Mouse (Mus musculus): ENCODE data around the gene Mei4. TPM values are rescaled to one million over a fixed set of nuclear protein-coding genes. Genes with fewer than 3 reads are reported as not detected.

Mei4 gene
- total RNA-seq (2021): not detected

DNA sequence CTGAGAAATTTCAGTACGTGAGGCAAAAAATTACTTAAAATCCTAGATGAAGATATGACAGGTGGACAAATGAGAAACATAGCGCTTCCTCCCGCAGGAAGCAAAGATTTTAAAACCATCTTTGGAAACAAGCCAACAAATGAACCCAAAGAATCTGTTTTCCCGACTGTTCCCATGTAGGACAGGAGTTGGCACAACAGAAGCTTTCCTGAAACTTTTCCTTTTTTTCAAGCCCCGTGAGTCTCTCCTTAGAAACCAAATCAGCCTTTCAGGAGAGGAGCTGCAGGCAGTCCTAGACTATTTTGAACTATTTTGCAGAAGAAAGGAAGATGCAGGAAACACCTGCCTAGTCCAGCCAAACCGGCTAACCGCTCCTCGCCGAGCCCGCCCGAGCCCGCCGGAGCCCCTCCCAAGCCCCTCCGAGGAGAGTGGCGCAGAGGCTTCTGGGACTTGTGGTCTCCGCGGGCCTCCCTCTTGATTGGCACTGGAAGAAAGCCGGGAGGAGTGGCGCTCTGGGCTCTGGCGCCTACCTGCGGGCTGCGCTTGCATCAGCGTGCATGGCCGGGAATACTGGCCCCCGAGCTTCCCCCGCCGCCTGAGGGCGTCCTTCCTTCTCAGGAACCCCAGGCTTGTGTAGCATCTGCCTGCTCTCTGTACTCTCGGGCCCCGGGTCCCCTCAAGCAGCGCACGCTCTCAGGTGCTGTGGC is at the start of gene Mei4:
Mei4 (plus strand) TSS at position 490 of the 707 bp plus-strand sequence.
- DNase-seq: peak; percentile 61

DNA sequence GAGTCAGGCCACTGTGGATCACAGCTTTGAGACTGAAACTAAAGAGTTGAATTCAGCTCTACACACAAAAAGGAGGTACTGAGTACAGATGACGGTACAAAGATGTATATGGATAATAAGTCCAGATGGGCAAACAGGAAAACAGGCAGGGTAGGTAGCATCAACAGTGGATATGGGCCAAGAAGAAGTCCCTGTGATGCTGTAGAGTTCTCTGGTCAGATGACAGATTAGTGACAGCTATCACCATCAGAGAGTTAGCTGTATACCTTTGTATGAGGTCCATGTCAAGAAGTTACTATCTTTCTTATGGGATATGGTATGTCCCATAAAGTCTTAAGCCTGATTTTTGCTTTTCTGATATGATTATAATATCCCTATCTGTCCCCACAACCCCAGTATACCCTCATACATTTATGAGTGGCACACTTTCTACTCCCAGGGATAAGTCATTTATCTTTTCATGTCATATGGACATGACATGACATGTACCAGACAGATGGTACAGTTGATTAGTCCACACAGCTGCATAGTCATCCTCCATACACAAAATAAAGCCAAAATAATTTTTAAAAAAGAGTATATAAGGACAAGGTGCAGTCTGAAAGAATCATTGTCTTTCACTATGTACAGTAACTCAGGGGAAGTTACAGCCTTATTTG is 43.6 kb upstream of the Mei4 start:
- no peak for DNase-seq

DNA sequence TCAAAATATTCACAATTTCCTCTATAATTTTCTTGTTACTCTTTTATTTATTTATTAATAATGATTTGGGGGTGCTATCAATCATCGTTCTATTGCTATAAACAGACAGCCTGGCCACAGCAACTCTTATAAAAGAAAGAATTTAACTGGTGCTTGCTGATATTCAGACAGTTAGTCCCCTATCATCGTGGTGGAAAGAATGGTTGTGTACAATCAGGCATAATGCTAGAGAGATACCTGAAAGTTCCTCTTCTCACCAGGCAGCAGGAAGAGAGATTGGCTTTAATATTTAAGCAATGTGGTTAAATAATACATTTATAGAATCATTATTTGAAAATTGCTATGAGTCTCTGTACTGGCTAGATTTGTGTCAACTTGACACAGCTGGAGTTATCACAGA is 35.9 kb upstream of the Mei4 start:
- no peak for DNase-seq

DNA sequence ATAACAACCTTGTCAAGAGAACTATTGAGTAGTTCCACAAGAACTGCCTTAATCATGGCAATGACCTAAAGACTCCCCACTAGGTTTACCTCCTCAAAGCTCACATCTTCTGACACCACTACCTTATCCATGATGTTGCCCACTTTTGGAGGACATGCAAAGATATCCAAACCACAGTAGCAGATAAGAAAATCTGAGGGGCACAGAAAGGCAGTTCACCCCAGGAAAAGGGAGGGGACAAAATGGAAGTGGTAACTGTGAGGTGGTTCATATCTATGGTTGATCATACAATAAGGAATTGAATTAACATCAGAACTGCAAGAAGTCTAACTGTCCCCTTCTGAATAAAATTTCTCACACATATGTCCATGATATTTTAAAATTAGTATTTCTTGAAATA is 29.4 kb upstream of the Mei4 start:
- DNase-seq: no peak

DNA sequence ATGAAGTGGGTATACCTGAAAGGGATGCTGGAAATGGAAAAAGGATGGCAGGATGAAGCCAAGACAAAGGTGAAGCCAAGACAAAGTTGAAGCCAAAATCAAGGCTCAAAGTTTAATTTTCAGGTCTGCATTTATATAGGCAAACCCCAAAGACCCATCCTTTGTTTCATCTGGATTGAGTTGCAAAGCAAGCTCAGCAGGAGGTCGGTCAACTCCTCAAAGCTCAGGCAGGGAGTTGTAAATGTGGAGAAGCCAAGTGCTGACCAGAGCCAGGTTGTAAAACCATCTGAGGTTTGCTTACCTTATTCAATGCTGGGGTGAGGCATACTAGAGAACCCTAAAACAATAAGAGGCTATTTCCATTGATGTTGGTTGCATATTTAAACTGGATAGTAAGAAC is 4.6 kb upstream of the Mei4 start:
- DNase-seq: no peak

DNA sequence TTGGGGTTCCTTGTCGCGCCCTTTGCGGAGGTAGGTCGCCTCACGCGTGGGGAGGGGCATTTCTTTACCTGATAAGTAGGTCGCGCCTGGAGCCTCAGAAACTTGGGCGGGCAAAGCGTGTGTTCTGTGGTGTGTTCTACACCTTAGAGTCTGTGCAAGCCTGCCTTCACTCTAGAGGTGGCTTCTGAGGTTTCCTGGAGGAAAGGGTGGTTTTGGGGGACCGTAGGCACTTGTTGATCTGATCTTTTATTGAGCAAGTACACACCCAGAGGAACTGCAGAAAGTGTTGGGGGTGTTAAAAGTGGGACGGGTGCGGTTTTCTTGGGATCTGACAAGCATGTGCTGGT is 391 bp downstream of the Mei4 start:
- no peak for DNase-seq

DNA sequence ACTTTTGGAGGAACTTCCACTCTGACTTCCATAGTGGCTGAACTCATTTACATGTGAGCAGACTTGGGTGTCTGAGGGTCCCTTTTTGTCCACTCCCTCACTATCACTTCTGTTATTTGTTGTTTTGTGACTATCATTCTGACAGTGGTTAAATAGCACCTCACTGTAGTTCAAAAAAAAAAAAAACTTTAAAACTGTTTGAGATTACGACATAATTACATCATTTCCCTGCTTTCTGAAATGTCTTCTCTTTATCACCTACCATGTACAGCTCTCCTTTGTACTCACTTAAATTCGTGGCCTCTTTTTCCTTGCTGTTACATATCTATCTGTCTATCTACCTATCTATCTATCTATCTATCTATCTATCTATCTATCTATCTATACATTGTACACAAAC is 2.6 kb downstream of the Mei4 start:
- no peak for DNase-seq

DNA sequence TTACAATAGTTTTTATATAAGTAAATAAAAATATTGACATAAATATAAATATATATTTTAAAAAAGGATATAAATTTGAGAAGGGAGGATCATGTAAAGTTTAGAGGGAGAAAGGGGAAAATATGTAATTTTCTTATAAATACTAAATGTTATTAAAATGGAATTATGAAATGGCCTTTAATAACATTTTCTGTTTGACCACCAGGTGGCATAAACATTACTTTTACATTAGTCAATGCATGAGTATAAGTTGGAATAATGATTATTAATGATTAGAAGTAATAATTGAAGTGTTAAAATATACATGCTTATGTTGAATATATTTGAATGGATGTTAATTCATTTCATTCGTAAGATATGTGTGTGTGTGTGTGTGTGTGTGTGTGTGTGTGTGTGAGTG is 58.0 kb downstream of the Mei4 start:
- DNase-seq: no peak

DNA sequence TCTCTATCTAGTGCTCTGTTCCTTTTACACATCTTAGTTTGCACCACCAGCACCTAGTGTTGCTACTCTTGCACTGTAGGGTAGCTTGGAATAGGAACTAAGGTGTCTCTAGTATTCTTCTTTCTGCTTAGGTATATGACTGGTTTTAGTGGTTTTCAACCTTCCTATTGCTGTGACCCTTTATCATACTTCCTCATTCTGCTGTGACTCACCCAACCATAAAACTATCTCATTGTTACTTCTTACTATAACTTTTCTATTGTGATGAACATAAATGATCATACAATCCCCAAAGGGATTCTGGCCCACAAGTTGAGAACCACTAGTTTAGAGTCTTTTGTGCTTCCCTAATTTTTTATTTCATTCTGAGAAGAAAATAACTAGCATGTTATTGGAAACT is 61.3 kb downstream of the Mei4 start:
- no peak for DNase-seq

DNA sequence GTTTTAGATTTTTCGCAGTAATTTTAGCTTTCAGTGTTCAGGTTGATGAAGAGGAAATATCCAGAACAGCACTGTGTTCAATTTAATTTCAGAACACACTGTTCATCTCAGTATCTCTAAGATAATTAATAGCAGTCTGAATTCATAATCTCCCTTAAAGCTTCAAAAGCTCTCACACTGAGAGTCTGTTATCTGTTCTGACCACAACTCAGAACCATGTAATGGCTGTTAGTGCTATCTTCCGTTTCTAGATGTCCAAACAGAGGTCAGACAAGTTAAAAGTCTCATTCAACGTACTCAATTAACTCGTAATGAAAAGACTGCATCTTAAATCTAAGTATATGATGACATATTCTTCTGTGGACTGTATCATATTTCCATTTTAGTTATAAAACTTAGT is 77.1 kb downstream of the Mei4 start:
- no peak for DNase-seq

DNA sequence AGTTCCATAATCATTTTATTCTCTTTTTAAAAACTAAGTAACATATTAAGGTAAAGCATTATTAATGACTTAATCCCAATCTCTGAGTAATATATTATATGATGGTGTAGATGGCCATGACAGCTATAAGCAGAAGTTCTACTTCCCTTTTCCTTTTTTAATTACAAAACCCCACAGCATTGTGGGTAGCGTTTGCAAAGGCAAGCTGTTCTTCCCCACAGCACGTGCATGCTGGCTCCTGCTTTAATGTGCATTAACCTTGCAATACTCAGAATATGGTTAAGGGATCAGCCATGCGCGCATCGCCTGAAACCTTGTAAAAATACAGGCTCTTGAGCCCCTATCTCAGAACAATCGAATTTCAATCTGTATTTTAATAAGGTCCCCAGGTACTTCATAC is 82.2 kb downstream of the Mei4 start:
- DNase-seq: no peak

DNA sequence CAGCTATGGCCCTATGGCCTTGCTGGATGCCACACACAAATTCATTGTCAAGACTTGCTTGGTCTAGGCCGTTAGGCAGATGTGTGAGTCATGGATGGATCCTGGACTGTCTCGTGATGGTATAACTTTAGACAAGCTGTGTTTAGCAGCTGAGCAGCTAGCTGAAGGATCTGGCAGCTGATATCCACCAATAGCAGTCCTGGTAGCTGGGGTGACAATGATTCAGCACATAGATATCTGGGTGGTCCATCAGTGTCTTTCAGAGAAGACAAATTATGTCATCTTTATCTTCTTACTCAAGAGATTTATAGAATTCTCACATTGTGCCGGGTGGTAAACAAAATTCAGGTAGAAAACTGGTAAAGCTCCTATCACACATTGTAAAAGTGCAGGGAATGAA is 93.4 kb downstream of the Mei4 start:
- DNase-seq: no peak

DNA sequence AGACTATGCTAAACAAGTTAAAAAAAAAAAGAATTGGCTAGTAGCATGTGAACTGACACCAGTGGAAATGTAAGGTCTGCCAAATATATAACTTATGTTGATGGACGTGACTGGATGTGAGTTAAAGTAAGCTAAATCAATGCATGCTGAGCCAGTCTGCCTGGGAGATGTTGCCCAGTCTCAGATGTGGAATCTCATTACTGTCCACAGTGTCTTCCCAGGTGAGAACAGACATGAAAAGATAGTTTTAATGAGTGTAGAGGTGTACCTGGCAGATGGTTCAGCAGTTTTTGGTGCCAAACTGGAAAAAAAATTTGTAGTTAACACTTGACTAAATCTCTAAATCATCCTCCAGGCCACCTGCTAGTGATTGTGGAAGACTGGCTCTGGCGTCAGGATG is 94.4 kb downstream of the Mei4 start:
- DNase-seq: no peak

DNA sequence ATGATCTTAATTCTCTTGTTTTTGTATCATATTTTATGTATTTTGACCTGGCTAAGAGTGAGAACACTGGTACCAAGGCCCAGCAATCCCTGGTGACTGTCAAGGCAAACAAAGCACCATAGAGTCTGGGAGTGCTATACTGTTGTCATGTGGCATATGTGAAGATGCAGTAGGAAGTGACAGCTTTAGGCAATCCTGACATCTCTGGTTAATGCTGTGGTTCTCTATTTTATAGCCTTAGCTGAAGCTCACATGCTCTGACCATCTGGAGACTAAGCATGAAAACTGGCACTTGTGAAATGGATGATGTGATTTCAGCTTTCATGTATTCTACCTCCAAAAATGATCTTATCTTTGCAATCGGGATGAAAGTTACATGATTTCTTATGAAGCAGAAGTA is 103.3 kb downstream of the Mei4 start:
- no peak for DNase-seq

DNA sequence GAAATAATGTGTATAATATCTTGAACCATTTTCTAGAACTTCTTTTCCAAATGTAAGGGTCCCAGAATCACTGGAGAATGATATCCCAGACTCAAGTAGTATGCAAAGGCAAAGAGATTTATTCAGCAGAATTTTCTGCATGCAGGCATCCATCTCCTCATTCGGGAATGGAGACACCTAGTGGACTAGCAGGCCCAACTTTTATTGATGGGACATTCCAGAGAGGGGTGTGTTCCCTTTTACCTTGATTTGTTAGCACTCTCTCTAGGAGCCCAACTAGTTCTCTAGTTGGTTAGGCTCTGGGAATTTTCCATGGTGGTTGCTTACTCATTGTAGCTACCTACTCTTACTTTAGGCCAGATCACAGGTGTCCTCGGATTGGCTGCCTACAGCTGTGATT is 105.5 kb downstream of the Mei4 start:
- DNase-seq: no peak

DNA sequence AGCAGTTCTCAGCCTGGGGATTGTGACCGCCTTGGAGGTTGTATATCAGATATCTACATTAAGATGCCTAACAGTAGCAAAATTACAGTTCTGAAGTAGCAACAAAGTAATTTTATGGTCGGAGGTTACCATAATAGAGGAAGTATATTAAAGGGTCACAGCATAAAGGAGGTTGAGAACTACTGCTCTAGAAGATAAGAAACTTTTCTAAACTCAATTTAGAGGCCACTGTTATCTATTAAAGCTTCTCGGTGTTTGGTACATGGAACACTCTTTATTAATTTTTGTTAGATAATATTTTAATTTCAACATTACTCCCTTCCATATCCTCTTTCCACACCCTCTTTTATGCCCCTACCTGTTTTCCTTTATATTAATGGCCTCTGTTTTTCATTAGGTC is 119.0 kb downstream of the Mei4 start:
- DNase-seq: no peak

DNA sequence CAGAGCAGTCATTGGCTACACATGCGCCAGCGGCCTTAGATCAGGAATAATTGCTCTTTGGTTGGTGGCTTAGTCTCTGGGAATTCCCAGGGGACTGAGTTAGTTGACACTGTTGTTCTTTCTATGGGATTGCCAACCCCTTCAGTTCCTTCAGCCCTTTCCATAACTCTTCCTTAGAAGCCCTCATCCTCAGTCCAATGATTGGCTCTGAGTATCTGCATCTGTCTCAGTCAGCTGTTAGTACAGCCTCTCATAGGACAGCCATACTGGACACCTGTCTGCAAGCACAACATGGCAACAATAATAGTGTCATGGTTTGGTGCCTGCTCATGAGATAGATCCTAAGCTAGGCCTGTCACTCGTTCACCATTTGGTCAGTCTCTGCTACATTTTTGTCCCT is 149.5 kb downstream of the Mei4 start:
- DNase-seq: no peak

DNA sequence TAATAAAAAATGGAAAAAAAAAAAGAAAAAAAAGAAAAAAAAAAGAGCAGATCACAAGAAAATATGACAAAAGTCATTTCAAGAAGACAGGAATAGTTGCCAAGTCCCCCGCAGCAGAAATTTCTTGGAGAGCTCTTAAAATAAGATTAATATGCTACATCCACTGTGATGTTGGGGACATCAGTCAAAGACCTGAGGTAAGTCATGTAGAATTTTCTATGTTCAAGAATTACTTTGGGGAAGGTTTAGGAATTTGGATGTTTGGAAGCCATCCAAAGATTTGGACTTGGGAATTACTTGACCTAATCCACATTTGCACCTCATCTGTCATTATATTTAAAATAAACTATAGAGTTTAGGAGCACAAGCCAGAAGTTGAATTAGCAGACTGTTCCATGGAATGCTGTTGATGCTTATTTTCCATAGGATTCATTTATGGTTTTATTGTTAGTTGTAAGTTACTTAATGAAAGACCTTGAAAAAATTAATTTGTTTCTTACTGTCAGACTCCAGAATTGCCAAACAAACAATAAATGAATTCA is 179.1 kb downstream of the Mei4 start:
- DNase-seq: no peak

DNA sequence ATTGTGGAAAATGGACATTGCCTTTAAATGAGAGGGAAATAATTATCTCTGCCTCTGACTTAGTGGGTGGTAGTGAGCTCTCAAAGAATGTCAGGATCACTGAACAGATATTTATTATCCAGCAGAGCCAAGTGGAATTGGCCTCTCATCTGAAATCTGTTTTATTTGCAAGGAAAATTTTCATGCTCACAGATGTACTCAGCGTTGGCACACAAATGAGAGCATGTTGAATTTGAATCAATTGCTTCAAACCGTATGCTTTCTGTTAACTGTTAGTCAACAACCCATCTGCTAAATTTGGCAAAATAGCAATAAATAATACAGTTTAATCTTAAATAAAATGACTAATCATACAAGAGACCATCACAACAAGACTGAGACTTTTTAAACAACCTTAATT is 181.0 kb downstream of the Mei4 start:
- no peak for DNase-seq

DNA sequence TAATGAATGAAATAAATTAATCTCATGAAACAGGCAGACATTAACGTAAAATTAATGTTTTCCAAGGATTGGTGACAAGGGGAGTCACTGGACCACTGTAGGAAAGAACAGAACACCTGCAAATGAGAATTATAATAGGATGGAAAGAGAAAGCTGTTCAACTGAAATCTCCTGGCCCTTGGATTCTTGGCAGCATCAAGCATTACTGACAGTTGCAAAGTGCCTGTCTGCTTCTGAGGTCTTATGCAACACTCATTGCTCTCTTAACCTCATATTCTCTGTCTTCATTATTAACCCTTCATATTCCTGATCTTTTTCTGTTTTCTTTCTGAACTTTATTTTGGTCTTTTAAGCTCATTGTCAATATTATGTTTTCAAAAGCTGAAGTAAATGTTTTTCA is 210.4 kb downstream of the Mei4 start:
- no peak for DNase-seq

DNA sequence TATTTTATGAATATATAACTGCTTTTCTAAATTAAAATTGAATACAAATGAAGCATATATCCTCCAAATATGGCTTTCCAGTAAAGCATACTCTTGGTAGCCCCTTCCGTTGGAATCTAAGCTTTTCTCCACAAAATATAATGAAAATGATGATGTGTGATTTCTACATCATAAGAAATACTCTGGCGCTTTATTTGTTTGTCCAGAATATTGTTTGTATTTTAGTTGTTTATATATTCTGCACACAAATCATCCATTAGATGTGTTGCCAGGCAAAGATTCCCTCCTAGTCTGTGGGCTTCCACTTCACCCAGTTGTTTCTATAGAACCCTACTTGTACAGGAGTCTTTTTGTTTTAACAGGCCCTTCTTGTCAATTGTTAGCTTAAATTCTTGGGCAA is 211.8 kb downstream of the Mei4 start:
- no peak for DNase-seq

DNA sequence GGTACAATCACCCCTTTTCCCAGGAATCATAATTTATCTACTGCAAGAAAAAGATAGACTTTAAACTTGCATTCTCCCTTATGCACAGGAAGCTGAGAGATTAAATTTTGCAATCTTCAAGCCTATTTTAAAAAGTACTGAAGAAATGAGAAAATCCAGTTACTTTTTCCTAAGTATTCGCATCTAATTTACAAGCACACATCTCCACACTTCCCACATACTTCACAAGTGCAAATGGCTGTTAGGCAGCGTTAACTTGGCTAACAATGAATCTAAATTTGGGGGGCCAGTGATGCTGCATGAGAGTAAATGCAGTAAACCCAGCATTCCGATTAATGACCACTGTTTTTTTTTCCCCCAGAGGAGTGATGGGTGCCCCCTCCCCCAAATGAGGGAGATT is 232.9 kb downstream of the Mei4 start:
- no peak for DNase-seq

DNA sequence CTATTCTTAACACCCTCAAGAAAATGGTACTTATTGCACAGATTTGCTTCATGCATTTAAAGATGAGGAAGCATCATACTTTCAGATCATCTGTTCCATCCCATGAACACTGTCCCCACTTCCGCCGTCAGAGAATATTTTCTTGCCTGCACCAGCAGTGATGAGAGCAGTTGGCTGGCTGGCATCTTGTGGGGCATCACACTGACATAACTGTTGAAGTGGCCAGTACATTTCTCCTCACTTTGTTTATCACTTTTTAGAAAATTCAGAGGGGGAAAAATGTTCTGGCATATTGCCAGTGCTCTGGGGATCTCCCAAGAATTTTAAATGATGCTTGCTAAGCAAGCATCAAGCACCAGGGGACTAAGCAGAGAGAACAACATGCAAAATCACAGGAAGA is 251.4 kb downstream of the Mei4 start:
- DNase-seq: no peak

DNA sequence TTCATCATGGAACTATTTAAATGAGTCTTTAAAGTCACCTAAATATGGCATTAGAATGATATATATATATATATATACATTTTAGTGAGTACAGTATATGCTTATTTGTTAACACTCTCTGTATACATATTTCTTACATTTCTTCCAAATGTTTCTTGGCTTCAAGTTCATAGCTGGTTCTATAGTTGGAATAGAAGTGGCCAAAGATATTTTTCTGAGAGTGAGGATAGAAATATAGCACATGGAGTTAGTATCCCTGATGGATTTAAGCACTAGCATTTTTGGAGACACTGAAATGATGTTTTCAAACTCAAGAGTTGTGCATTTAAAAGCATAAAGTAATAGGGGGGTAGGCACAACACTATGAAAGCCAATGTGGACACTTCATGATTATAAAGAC is 272.6 kb downstream of the Mei4 start:
- DNase-seq: no peak

DNA sequence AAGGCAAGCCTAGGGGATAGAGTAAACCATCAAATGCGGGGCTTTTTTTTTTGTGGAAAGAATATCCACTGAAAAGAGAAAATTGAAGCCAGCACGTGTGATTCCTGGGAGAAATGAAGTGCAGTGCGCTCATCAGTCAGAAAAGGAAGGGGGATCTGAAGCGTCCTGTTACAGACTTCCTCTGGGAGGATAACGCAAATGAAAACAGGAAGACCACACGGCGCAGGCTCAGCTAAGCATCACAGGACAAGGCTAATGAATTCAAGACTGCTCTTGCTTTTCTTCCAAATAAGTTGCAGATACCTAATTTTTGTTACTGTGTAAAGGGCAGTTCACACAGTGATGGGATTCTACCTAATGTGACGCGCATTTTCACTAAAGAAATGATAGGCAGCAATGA is 296.7 kb downstream of the Mei4 start:
- DNase-seq: no peak
